Mouse (Mus musculus) MEL (cell line): ENCODE results near the gene Atxn3. TPM values are rescaled to one million over a fixed set of nuclear protein-coding genes. Genes with fewer than 3 reads are reported as not detected.

ENCODE experiments used
- DNase-seq: peaks from one replicate; pipeline ENCODE4 v3.0.0; 2011; ENCODE audit warnings: low read depth, low spot score
- H3K27ac ChIP-seq: 2 replicates; pipeline ENCODE4 v1.5.1; 2012; ENCODE audit warnings: low read depth, mild to moderate bottlenecking, control low read depth, low read length, moderate library complexity; ENCODE audit not compliant: control insufficient read depth
- H3K27me3 ChIP-seq, 2 experiments: fragments of 150-350 bp in 1 of 2; sonication (generic) in 1 of 2; 2 replicates each; pipeline ENCODE4 v1.6.1; 2012; ENCODE audit warnings: low read length in 2 of 2, mild to moderate bottlenecking in 2 of 2, improper control_type of control experiment in 1 of 2, moderate library complexity in 1 of 2; ENCODE audit not compliant: insufficient read depth in 2 of 2, control insufficient read depth in 1 of 2
- H3K36me3 ChIP-seq, 2 experiments: 2 replicates each; pipeline ENCODE4 v1.6.1; 2012 to 2014; ENCODE audit warnings: low read length in 2 of 2, improper control_type of control experiment in 1 of 2, inconsistent platforms in 1 of 2, mild to moderate bottlenecking in 1 of 2; ENCODE audit not compliant: insufficient read depth in 2 of 2, control insufficient read depth in 1 of 2
- H3K4me1 ChIP-seq, 2 experiments: fragments of 150-350 bp in 1 of 2; sonication (generic) in 1 of 2; 2 replicates each; pipeline ENCODE4 v1.6.1; 2012; ENCODE audit warnings: low read length in 2 of 2, improper control_type of control experiment in 1 of 2, mild to moderate bottlenecking in 1 of 2; ENCODE audit not compliant: insufficient read depth in 2 of 2, control insufficient read depth in 1 of 2
- H3K4me3 ChIP-seq, 2 experiments: fragments of 150-350 bp in 1 of 2; sonication (generic) in 1 of 2; 2 replicates each; pipeline ENCODE4 v1.5.1; 2012; ENCODE audit warnings: low read depth in 2 of 2, low read length in 2 of 2, mild to moderate bottlenecking in 2 of 2, moderate library complexity in 2 of 2, control low read depth in 1 of 2, improper control_type of control experiment in 1 of 2; ENCODE audit not compliant: control insufficient read depth in 1 of 2, insufficient read depth in 1 of 2
- H3K79me2 ChIP-seq: 2 replicates; pipeline ENCODE4 v1.6.1; 2012; ENCODE audit warnings: mild to moderate bottlenecking, low read length, moderate library complexity; ENCODE audit not compliant: control insufficient read depth, poor library complexity, insufficient read depth
- H3K9ac ChIP-seq: 2 replicates; pipeline ENCODE4 v1.6.1; 2012; ENCODE audit warnings: low read depth, mild to moderate bottlenecking, control low read depth, low read length, moderate library complexity; ENCODE audit not compliant: control insufficient read depth, poor library complexity, severe bottlenecking
- H3K9me3 ChIP-seq: fragments of 150-350 bp; sonication (generic); replicated peaks from 2 replicates; pipeline ENCODE4 v1.6.1; 2012; ENCODE audit warnings: mild to moderate bottlenecking, low read length, improper control_type of control experiment, moderate library complexity; ENCODE audit not compliant: insufficient read depth
- BHLHE40 ChIP-seq: IDR thresholded peaks from 2 replicates; pipeline ENCODE4 v1.6.1; 2012; ENCODE audit warnings: low read depth, mild to moderate bottlenecking, inconsistent platforms, low read length, improper control_type of control experiment, borderline replicate concordance
- CHD2 ChIP-seq: IDR thresholded peaks from 2 replicates; pipeline ENCODE4 v1.6.1; 2011; ENCODE audit warnings: low read length, improper control_type of control experiment
- CTCF ChIP-seq, 3 experiments: IDR thresholded peaks in 2 of 3; conservative IDR thresholded peaks in 1 of 3; 2 replicates each; pipeline ENCODE4 v1.5.1; 2011 to 2012; ENCODE audit warnings: low read length in 3 of 3, low read depth in 2 of 3, mild to moderate bottlenecking in 2 of 3, improper control_type of control experiment in 1 of 3, inconsistent platforms in 1 of 3, mixed read lengths in 1 of 3, moderate library complexity in 1 of 3; ENCODE audit not compliant: control insufficient read depth in 1 of 3, insufficient read depth in 1 of 3, poor library complexity in 1 of 3, severe bottlenecking in 1 of 3
- ELF1 ChIP-seq: IDR thresholded peaks from 2 replicates; pipeline ENCODE4 v1.6.1; 2014; ENCODE audit warnings: low read depth, mild to moderate bottlenecking, inconsistent platforms, low read length, improper control_type of control experiment, moderate library complexity
- JUND ChIP-seq: IDR thresholded peaks from 2 replicates; pipeline ENCODE4 v1.6.1; 2011; ENCODE audit warnings: low read depth, mild to moderate bottlenecking, improper control_type of control experiment, low read length
- MAFK ChIP-seq: IDR thresholded peaks from 2 replicates; pipeline ENCODE4 v1.6.1; 2011; ENCODE audit warnings: low read depth, mild to moderate bottlenecking, low read length, improper control_type of control experiment, borderline replicate concordance
- MAX ChIP-seq: IDR thresholded peaks from 2 replicates; pipeline ENCODE4 v1.6.1; 2011; ENCODE audit warnings: low read length, improper control_type of control experiment
- MAZ ChIP-seq: IDR thresholded peaks from 2 replicates; pipeline ENCODE4 v1.6.1; 2012; ENCODE audit warnings: low read depth, mild to moderate bottlenecking, inconsistent platforms, low read length, improper control_type of control experiment
- MXI1 ChIP-seq: IDR thresholded peaks from 2 replicates; pipeline ENCODE4 v1.6.1; 2011; ENCODE audit warnings: mild to moderate bottlenecking, low read depth, low read length, improper control_type of control experiment
- NELFE ChIP-seq: IDR thresholded peaks from 2 replicates; pipeline ENCODE4 v1.6.1; 2011; ENCODE audit warnings: low read depth, low read length, improper control_type of control experiment
- NRF1 ChIP-seq: IDR thresholded peaks from 2 replicates; pipeline ENCODE4 v1.6.1; 2014; ENCODE audit warnings: low read depth, mild to moderate bottlenecking, inconsistent platforms, low read length, improper control_type of control experiment, moderate library complexity; ENCODE audit not compliant: poor library complexity, insufficient read depth, severe bottlenecking
- POLR2A ChIP-seq, 2 experiments: IDR thresholded peaks; 2 replicates each; pipeline ENCODE4 v1.6.1; 2011 to 2012; ENCODE audit warnings: low read length in 2 of 2, mild to moderate bottlenecking in 2 of 2, control low read depth in 1 of 2, improper control_type of control experiment in 1 of 2, low read depth in 1 of 2, moderate library complexity in 1 of 2; ENCODE audit not compliant: control insufficient read depth in 1 of 2, insufficient read depth in 1 of 2, poor library complexity in 1 of 2
- POLR2AphosphoS5 ChIP-seq: IDR thresholded peaks from 2 replicates; pipeline ENCODE4 v1.6.1; 2012; ENCODE audit warnings: low read depth, borderline replicate concordance, mild to moderate bottlenecking, inconsistent platforms, low read length, moderate library complexity, mixed read lengths
- SIN3A ChIP-seq: IDR thresholded peaks from 2 replicates; pipeline ENCODE4 v1.6.1; 2012; ENCODE audit warnings: low read length, improper control_type of control experiment, inconsistent platforms
- TCF12 ChIP-seq: IDR thresholded peaks from 2 replicates; pipeline ENCODE4 v1.6.1; 2014; ENCODE audit warnings: low read depth, mild to moderate bottlenecking, inconsistent platforms, low read length, improper control_type of control experiment, moderate library complexity
- UBTF ChIP-seq: IDR thresholded peaks from 2 replicates; pipeline ENCODE4 v1.6.1; 2012; ENCODE audit warnings: low read depth, mild to moderate bottlenecking, inconsistent platforms, low read length, improper control_type of control experiment, moderate library complexity, borderline replicate concordance; ENCODE audit not compliant: insufficient read depth
- ZC3H11A ChIP-seq: IDR thresholded peaks from 2 replicates; pipeline ENCODE4 v1.6.1; 2012; ENCODE audit warnings: low read depth, mild to moderate bottlenecking, inconsistent platforms, low read length, improper control_type of control experiment
- ZKSCAN1 ChIP-seq: IDR thresholded peaks from 2 replicates; pipeline ENCODE4 v1.6.1; 2012; ENCODE audit warnings: low read depth, mild to moderate bottlenecking, inconsistent platforms, low read length, improper control_type of control experiment, moderate library complexity
- polyA plus RNA-seq, 2 experiments: library from polyadenylated mRNA; stranded (reverse) in 1 of 2; unstranded in 1 of 2; fragments of >175 nt in 1 of 2; fragments of >200 nt in 1 of 2; gene quantifications; 2 replicates each; pipeline versions ENCODE4 v1.2.1 to v1.2.4; 2012; ENCODE audit warnings: low replicate concordance in 2 of 2, low read depth in 1 of 2; ENCODE audit not compliant: insufficient read length in 2 of 2, insufficient read depth in 1 of 2, missing spikeins in 1 of 2
- total RNA-seq: library from RNA; depleted of rRNA; stranded (reverse); fragments of 300-350 nt; gene quantifications from 2 replicates; pipeline ENCODE4 v1.2.3, GENCODE M21; 2012

Atxn3 gene
- total and polyA plus RNA-seq, 3 experiments = 21.8 to 400 (median 27.8) TPM

- H3K9me3 ChIP-seq = no peaks in the 10 kb centered on the region
- peak overlapping the region in 1 of 2 experiments; percentile 99; a peak in 1 of 4 replicates for H3K4me3 ChIP-seq
- H3K27ac ChIP-seq = no peak overlapping the region
- no peaks in the 10 kb centered on the region for H3K27me3 ChIP-seq
- peaks cover 0 to 30% of the 10 kb centered on the region in 2 experiments; a peak in 2 of 4 replicates for H3K36me3 ChIP-seq
- H3K9ac ChIP-seq = 0 out of 2 replicates have a peak overlapping the region, but pooled peaks have one; percentile 2
- DNase-seq = peak; percentile 15
- TF ChIP-seq POLR2AphosphoS5 = no peak
- no peak for TF ChIP-seq MAX
- TF ChIP-seq CHD2 = no peak
- no peak for TF ChIP-seq TCF12
- no peak for TF ChIP-seq MAFK
- no peak for TF ChIP-seq NRF1
- TF ChIP-seq UBTF = no peak
- no peak for TF ChIP-seq JUND
- TF ChIP-seq MAZ = no peak
- H3K4me1 ChIP-seq = peaks cover 8 to 17% of the 10 kb centered on the region in 2 experiments
- H3K79me2 ChIP-seq = peaks cover 36% of the 10 kb centered on the region
Measured at GRCm38 (mm10) chr12:101911346-101911745, 46.7 kb downstream of the Atxn3 start.

GRCm38 (mm10) chr12:101910360-101910759 is 47.7 kb downstream of the Atxn3 start:
- Histone ChIP-seq H3K9ac (no peak overlapping the region), H3K27ac (no peak overlapping the region), H3K27me3 (no peaks in the 10 kb centered on the region), H3K4me3 (no peak overlapping the region), H3K4me1 (peaks cover 5 to 17% of the 10 kb centered on the region in 2 experiments; a peak in 3 of 4 replicates), H3K9me3 (no peaks in the 10 kb centered on the region), H3K79me2 (peaks cover 36% of the 10 kb centered on the region), H3K36me3 (peaks cover 3 to 23% of the 10 kb centered on the region in 2 experiments)
- no peak for DNase-seq
- TF ChIP-seq MXI1 = no peak
- TF ChIP-seq NELFE = no peak
- TF ChIP-seq CTCF (IDR thresholded peaks at IDR 0.05 in 2 of 3, conservative IDR thresholded peaks at IDR 0.05 in 1 of 3; ENCODE audit: control insufficient read depth in 1 of 3, insufficient read depth in 1 of 3, low read depth in 2 of 3, low read length in 3 of 3, poor library complexity in 1 of 3, severe bottlenecking in 1 of 3) = no peak
- TF ChIP-seq ZC3H11A = no peak
- TF ChIP-seq BHLHE40 = no peak
- TF ChIP-seq ELF1 = no peak
- TF ChIP-seq POLR2A (IDR thresholded peaks at IDR 0.05; ENCODE audit: control insufficient read depth in 1 of 2, insufficient read depth in 1 of 2, low read depth in 1 of 2, low read length in 2 of 2, poor library complexity in 1 of 2) = no peak
- no peak for TF ChIP-seq SIN3A
- no peak for TF ChIP-seq UBTF
- TF ChIP-seq ZKSCAN1 = no peak
